Mouse (Mus musculus): Measurements from ENCODE around the gene Car5a. TPM values are rescaled to one million over a fixed set of nuclear protein-coding genes. Genes with fewer than 3 reads are reported as not detected.

The Car5a gene
- polyA plus RNA-seq, 1 experiment from 2014 or later: not detected

DNA sequence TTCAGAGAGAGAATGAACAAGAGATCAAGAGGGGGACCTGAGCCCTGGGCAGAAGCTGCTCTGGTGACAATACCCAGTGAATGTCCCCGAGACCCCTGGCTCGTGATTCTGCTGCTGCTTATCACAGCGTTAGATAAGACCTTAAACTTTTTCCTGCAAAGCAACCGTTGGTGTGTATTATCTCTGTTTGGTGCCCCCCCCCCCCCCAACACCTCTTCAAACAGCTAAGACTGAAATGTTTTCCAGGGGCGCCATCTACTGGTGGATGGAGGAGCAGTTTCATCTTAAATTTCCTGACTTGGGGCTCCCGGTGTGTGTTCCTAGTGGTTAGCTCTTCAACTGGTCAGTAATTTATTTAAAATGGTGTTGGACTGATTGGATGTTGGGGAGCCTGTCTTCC is 35.0 kb downstream of the Car5a start:
- no peak overlapping the region for H3K4me3 ChIP-seq (ENCODE audit: low read depth, low read length)
- peaks cover 6% of the 10 kb centered on the region; the same call in 1 of the 2 replicates for H3K27me3 ChIP-seq (ENCODE audit: control insufficient read depth, insufficient read depth, low read length)
- H3K4me2 ChIP-seq (ENCODE audit: low read depth, low read length, severe bottlenecking): no peak overlapping the region
- WGBS: 4% methylated on average over 6 of the region's 6 CpGs
- ATAC-seq (replicated peaks; ENCODE audit: low FRiP score) (no peak), DNase-seq (ENCODE audit: low spot score) (peak; percentile 81)
- no peaks in the 10 kb centered on the region for H3K36me3 ChIP-seq (ENCODE audit: control insufficient read depth, insufficient read depth, low read length)
- H3K9ac ChIP-seq (ENCODE audit: low read length): no peak overlapping the region
- H3K4me1 ChIP-seq (replicated peaks; ENCODE audit: control insufficient read depth, insufficient read depth, low read length): peaks cover 10% of the 10 kb centered on the region; the same call in 1 of the 2 replicates
- no peaks in the 10 kb centered on the region for H3K9me3 ChIP-seq (ENCODE audit: control insufficient read depth, low read length)
- no peak overlapping the region for H3K27ac ChIP-seq (ENCODE audit: low read depth, low read length)

DNA sequence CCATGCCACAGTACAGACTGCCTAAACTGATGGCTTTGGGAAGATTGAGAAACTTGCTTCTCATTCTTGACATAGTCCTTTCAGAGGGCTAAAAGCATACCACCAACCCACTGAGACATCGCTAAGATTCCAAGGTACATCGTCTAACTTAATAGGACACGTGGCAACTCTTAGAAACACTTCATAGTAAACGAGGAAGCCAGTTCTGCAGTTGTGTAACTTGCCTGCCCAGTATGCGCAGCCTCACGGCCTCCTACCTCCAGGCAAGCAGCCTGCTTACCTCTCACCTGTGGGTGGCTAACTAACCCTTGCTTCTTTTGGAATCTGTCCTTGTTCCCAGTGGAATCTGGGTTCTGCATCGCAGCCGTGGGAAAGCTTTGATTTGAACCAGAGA is 35.6 kb downstream of the Car5a start:
- peaks cover 6% of the 10 kb centered on the region; the same call in 1 of the 2 replicates for H3K27me3 ChIP-seq (ENCODE audit: control insufficient read depth, insufficient read depth, low read length)
- H3K4me2 ChIP-seq (ENCODE audit: low read depth, low read length, severe bottlenecking): no peak overlapping the region
- H3K9ac ChIP-seq (ENCODE audit: low read length): no peak overlapping the region
- WGBS: 76% methylated on average over 8 of the region's 8 CpGs
- ATAC-seq (replicated peaks; ENCODE audit: low FRiP score) (no peak), DNase-seq (ENCODE audit: low spot score) (no peak)
- no peak overlapping the region for H3K27ac ChIP-seq (ENCODE audit: low read depth, low read length)
- no peaks in the 10 kb centered on the region for H3K36me3 ChIP-seq (ENCODE audit: control insufficient read depth, insufficient read depth, low read length)
- peaks cover 10% of the 10 kb centered on the region; the same call in 1 of the 2 replicates for H3K4me1 ChIP-seq (replicated peaks; ENCODE audit: control insufficient read depth, insufficient read depth, low read length)
- no peaks in the 10 kb centered on the region for H3K9me3 ChIP-seq (ENCODE audit: control insufficient read depth, low read length)
- no peak overlapping the region for H3K4me3 ChIP-seq (ENCODE audit: low read depth, low read length)

DNA sequence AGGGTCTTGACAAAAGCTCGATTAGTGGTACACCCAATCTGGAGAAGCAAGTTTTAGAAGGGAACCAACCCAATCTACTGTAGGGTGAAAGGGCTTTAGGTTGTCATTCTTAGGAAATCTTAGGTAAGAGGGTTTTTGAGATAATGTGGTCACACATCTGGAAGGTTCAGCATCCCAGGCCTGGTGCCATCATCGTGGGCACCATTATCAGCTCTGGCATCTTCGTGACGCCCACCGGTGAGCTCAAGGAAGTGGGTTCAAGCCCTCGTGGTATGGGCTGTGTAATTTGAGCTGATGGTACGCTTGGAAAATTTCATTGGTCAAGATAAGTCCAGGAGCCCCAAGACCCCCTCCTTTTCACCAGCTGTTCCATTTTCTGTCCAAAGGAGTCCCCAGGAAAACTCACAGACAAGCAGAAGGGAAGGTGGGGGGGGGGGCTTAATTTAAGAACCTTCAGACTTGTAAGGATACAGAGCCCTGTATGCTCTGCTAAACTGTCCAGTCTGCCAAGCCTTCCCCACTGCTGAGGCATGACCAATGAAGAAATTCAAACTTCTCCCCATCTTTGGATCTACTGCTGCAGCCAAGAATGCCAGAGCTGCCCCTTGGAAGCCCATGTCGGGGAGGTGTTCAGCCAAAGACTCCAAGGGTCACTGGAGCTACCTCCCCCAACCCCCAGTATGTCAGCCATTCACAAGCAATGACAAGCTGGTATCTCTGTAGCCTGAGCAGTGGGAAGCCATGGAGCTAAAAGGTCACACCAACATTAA is 36.1 kb downstream of the Car5a start:
- 60% methylated on average over 8 of the region's 8 CpGs for WGBS
- H3K4me2 ChIP-seq (ENCODE audit: low read depth, low read length, severe bottlenecking): peak overlapping the region; percentile 97; the same call in 1 of the 2 replicates
- H3K4me3 ChIP-seq (ENCODE audit: low read depth, low read length): no peak overlapping the region
- DNase-seq (ENCODE audit: low spot score) (no peak), ATAC-seq (replicated peaks; ENCODE audit: low FRiP score) (no peak)
- no peaks in the 10 kb centered on the region for H3K9me3 ChIP-seq (ENCODE audit: control insufficient read depth, low read length)
- H3K27me3 ChIP-seq (ENCODE audit: control insufficient read depth, insufficient read depth, low read length): peaks cover 6% of the 10 kb centered on the region; the same call in 1 of the 2 replicates
- H3K4me1 ChIP-seq (replicated peaks; ENCODE audit: control insufficient read depth, insufficient read depth, low read length): peaks cover 10% of the 10 kb centered on the region; the same call in 1 of the 2 replicates
- H3K9ac ChIP-seq (ENCODE audit: low read length): no peak overlapping the region
- no peaks in the 10 kb centered on the region for H3K36me3 ChIP-seq (ENCODE audit: control insufficient read depth, insufficient read depth, low read length)
- no peak overlapping the region for H3K27ac ChIP-seq (ENCODE audit: low read depth, low read length)

DNA sequence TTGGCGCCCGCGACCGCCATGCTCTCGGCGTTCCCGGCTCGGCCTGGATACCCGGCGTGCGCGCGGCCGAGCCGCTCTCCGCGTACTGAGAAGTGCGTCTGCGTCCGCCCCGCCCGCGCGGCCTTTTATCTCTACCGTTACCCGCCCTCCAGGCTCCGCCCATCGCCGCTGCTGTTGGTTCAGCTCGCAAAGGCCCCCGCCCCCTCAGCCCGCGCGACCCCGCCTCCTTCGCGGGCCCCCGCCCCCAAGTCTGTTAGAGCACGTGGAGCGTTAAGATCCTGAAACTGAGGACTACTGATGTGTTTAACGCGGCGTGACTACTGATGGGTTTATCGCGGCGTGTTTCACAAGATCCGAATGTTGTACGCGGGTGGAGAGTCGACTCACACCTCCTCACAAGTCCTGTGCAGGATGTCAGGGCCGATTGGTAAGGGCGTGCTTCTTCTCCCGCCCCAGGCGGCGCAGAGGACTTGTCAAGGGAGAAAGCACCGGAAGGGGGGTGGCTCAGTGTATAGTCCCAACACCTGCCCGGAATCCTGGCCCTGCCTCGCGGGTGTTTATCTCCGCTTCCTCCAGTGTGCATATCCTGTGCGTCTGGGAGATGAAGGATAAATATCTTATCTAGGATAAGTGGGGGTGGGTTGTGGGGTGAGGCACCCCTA is 37.0 kb downstream of the Car5a start, which contains the start of gene Slc7a5:
TSS of gene Slc7a5 (minus strand) at position 108 of the 662 bp plus-strand sequence.
- peaks cover 6% of the 10 kb centered on the region; the same call in 1 of the 2 replicates for H3K27me3 ChIP-seq (ENCODE audit: control insufficient read depth, insufficient read depth, low read length)
- WGBS: under 1% methylated on average over 55 of the region's 61 CpGs
- peak within 1 kb of the TSS; percentile 72 for H3K9ac ChIP-seq (ENCODE audit: low read length)
- no peaks in the 10 kb centered on the region for H3K36me3 ChIP-seq (ENCODE audit: control insufficient read depth, insufficient read depth, low read length)
- H3K4me2 ChIP-seq (ENCODE audit: low read depth, low read length, severe bottlenecking): peak within 1 kb of the TSS; percentile 97
- ATAC-seq (replicated peaks; ENCODE audit: low FRiP score) (peak; percentile 90), DNase-seq (ENCODE audit: low spot score) (peak; percentile 99)
- H3K4me3 ChIP-seq (ENCODE audit: low read depth, low read length): peak within 1 kb of the TSS; percentile 78
- H3K4me1 ChIP-seq (replicated peaks; ENCODE audit: control insufficient read depth, insufficient read depth, low read length): peaks cover 10% of the 10 kb centered on the region; the same call in 1 of the 2 replicates
- H3K27ac ChIP-seq (ENCODE audit: low read depth, low read length): no peak within 1 kb of the TSS; the same call in 1 of the 2 replicates
- H3K9me3 ChIP-seq (ENCODE audit: control insufficient read depth, low read length): no peaks in the 10 kb centered on the region

DNA sequence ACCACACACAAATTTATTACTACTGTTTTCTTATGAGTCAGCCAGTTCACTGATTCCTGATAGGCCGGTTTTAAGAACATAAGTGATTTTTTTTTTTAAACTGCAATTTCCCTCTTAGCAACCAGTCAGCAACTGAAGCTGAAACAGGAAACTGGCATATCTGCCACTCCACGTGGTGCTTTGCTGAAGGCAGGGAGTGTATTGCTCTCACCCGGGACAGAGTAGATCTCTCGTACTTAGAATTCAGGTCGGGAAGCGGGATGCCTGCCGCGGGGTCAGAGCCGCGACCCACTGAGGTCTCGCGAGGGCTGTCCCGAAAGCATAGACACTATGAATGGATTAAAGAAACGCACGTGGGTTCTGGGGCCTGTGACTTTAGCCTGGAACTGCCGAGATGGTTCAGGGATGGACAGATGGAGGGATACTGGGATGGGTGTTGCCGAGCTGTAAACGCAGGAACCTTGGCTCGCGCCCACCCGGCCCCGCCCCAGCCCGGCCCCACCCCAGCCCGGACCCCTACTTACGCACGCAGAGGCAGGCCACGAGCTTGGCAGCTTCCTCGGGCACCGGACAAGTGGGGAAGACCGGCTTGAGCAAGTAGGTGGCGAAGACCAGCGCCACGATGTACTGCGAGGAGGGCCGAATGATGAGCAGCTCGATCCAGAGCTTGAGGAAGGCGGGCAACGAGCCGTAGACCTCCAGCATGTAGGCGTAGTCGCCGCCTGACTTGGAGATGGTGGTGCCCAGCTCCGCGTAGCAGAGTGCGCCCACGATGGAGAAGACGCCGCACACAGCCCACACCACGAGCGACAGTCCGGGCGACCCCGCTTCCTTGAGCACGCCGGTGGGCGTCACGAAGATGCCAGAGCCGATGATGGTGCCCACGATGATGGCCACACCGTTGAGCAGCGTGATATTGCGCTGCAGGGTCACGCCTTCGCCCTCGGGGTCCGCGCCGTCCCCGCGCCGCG is 37.9 kb downstream of the Car5a start:
- H3K27ac ChIP-seq (ENCODE audit: low read depth, low read length): no peak overlapping the region
- H3K4me2 ChIP-seq (ENCODE audit: low read depth, low read length, severe bottlenecking): peak overlapping the region; percentile 97
- H3K9ac ChIP-seq (ENCODE audit: low read length): peak overlapping the region; percentile 72
- ATAC-seq (replicated peaks; ENCODE audit: low FRiP score) (peak; percentile 69), DNase-seq (ENCODE audit: low spot score) (peak; percentile 71)
- no peaks in the 10 kb centered on the region for H3K9me3 ChIP-seq (ENCODE audit: control insufficient read depth, low read length)
- peak overlapping the region; percentile 78 for H3K4me3 ChIP-seq (ENCODE audit: low read depth, low read length)
- peaks cover 6% of the 10 kb centered on the region; the same call in 1 of the 2 replicates for H3K27me3 ChIP-seq (ENCODE audit: control insufficient read depth, insufficient read depth, low read length)
- under 1% methylated on average over 71 of the region's 72 CpGs for WGBS
- no peaks in the 10 kb centered on the region for H3K36me3 ChIP-seq (ENCODE audit: control insufficient read depth, insufficient read depth, low read length)
- peaks cover 10% of the 10 kb centered on the region; the same call in 1 of the 2 replicates for H3K4me1 ChIP-seq (replicated peaks; ENCODE audit: control insufficient read depth, insufficient read depth, low read length)

DNA sequence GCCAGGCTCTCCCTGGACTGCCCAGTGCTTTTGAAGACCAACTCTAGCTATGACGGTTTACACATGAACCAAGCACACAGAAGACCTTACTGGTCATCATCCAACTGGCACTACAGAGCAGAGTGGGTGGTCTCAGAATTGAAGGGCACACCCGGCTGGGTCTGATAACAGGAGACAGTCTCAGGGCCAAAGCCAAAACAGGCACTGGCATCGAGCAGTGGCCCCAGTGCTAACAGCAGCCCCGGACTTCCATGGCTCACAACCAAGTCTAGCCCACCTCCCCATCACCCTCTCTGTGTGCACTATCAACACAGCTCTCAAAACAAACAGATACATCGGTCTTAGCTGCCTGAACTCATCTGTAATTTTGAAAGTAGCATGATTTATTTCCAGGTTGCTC is 38.8 kb downstream of the Car5a start:
- Histone ChIP-seq H3K4me1 (replicated peaks; ENCODE audit: control insufficient read depth, insufficient read depth, low read length) (peaks cover 10% of the 10 kb centered on the region; the same call in 1 of the 2 replicates), H3K4me2 (ENCODE audit: low read depth, low read length, severe bottlenecking) (peak overlapping the region; percentile 97), H3K9me3 (ENCODE audit: control insufficient read depth, low read length) (no peaks in the 10 kb centered on the region), H3K36me3 (ENCODE audit: control insufficient read depth, insufficient read depth, low read length) (no peaks in the 10 kb centered on the region), H3K9ac (ENCODE audit: low read length) (peak overlapping the region; percentile 72), H3K27ac (ENCODE audit: low read depth, low read length) (no peak overlapping the region), H3K4me3 (ENCODE audit: low read depth, low read length) (peak overlapping the region; percentile 78), H3K27me3 (ENCODE audit: control insufficient read depth, insufficient read depth, low read length) (peaks cover 6% of the 10 kb centered on the region; the same call in 1 of the 2 replicates)
- DNase-seq (ENCODE audit: low spot score): no peak
- no peak for ATAC-seq (replicated peaks; ENCODE audit: low FRiP score)
- 46% methylated on average over 5 of the region's 5 CpGs for WGBS

DNA sequence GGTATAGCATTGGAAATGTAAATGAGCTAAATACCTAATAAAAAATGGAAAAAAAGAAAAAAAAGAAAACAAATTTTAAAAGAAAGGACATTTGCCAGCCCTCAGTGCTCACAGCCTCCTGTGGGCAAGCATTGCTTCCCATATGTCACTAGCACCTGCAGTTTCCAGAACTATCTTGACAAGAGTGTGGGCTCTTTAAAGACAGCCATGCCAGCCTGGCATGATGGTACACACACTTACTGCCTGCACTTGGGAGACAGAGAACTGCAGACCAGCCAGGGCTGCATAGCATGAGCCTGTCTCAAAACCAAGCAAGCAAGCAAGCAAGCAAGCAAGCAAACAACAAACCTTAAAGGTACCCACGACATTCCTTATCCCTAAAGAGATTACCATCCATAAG is 39.3 kb downstream of the Car5a start:
- no peak for ATAC-seq (replicated peaks; ENCODE audit: low FRiP score)
- no peak for DNase-seq (ENCODE audit: low spot score)
- WGBS: 71% methylated on average over 1 of the region's 1 CpGs
- peaks cover 10% of the 10 kb centered on the region; the same call in 1 of the 2 replicates for H3K4me1 ChIP-seq (replicated peaks; ENCODE audit: control insufficient read depth, insufficient read depth, low read length)
- H3K27ac ChIP-seq (ENCODE audit: low read depth, low read length): no peak overlapping the region
- H3K36me3 ChIP-seq (ENCODE audit: control insufficient read depth, insufficient read depth, low read length): no peaks in the 10 kb centered on the region
- peak overlapping the region; percentile 97 for H3K4me2 ChIP-seq (ENCODE audit: low read depth, low read length, severe bottlenecking)
- H3K4me3 ChIP-seq (ENCODE audit: low read depth, low read length): peak overlapping the region; percentile 78
- peak overlapping the region; percentile 72 for H3K9ac ChIP-seq (ENCODE audit: low read length)
- H3K9me3 ChIP-seq (ENCODE audit: control insufficient read depth, low read length): no peaks in the 10 kb centered on the region
- peaks cover 6% of the 10 kb centered on the region; the same call in 1 of the 2 replicates for H3K27me3 ChIP-seq (ENCODE audit: control insufficient read depth, insufficient read depth, low read length)

DNA sequence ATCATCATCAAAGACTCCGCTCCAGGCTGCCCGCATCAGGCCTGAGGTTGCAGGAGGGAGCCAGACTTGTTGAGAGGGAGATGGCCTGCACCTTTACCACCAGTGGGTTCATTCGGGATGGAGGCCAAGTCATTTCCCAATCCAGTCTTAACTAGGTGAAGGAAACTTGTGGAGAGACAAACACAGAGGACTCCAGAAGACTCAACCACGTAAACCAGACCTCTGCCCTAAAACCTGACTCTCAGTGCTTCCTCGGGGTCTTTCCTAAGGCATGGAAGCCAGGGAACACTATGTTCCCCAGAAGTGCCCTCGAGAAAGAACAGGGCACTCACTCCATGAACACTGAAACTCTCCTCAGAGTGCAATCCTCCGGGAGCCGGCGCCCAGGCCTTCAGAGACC is 39.7 kb downstream of the Car5a start:
- ATAC-seq (replicated peaks; ENCODE audit: low FRiP score) (no peak), DNase-seq (ENCODE audit: low spot score) (no peak)
- peak overlapping the region; percentile 23 for H3K9ac ChIP-seq (ENCODE audit: low read length)
- no peak overlapping the region for H3K4me3 ChIP-seq (ENCODE audit: low read depth, low read length)
- no peaks in the 10 kb centered on the region for H3K9me3 ChIP-seq (ENCODE audit: control insufficient read depth, low read length)
- H3K4me2 ChIP-seq (ENCODE audit: low read depth, low read length, severe bottlenecking): no peak overlapping the region
- 89% methylated on average over 9 of the region's 9 CpGs for WGBS
- peaks cover 6% of the 10 kb centered on the region; the same call in 1 of the 2 replicates for H3K27me3 ChIP-seq (ENCODE audit: control insufficient read depth, insufficient read depth, low read length)
- H3K4me1 ChIP-seq (replicated peaks; ENCODE audit: control insufficient read depth, insufficient read depth, low read length): peaks cover 10% of the 10 kb centered on the region; the same call in 1 of the 2 replicates
- no peak overlapping the region for H3K27ac ChIP-seq (ENCODE audit: low read depth, low read length)
- no peaks in the 10 kb centered on the region for H3K36me3 ChIP-seq (ENCODE audit: control insufficient read depth, insufficient read depth, low read length)

All from forebrain, embryonic 11.5 days (tissue).